Mouse (Mus musculus): ENCODE measurements at regions not wholly inside any gene's neighbourhood (a gene's known extent, or its start where the extent isn't known, plus 50 kb on each side); places are given as distances from the start of the nearest gene placed in this dataset.
A peak's percentile ranks its signal among the peaks of the same experiment; 100 is the strongest.

- DNase-seq (ENCODE audit: low spot score): no peak
- TF ChIP-seq CTCF (IDR thresholded peaks at IDR 0.05): no peak
- Histone ChIP-seq H3K9ac (replicated peaks; ENCODE audit: low read length, poor library complexity, severe bottlenecking) (no peak overlapping the region), H3K9me3 (ENCODE audit: low read length) (no peaks in the 10 kb centered on the region), H3K4me1 (ENCODE audit: insufficient read depth, low read length) (peaks cover under 1% of the 10 kb centered on the region; the same call in 1 of the 2 replicates), H3K27ac (ENCODE audit: low read depth, low read length) (no peak overlapping the region), H3K36me3 (ENCODE audit: insufficient read depth, low read length) (no peaks in the 10 kb centered on the region), H3K4me3 (ENCODE audit: low read depth, low read length) (no peak overlapping the region), H3K27me3 (ENCODE audit: insufficient read depth, low read length) (no peaks in the 10 kb centered on the region), H3K4me2 (ENCODE audit: low read depth, low read length, poor library complexity, severe bottlenecking) (no peak overlapping the region)
- ATAC-seq (ENCODE audit: low FRiP score): no peak
- WGBS: 77% methylated on average over 4 of the region's 4 CpGs
These were observed 445.5 kb downstream of the 1810013L24Rik start for GRCm38 (mm10) chr16:9275426-9275825.

GRCm38 (mm10) chr16:9277064-9277463 is 447.2 kb downstream of the 1810013L24Rik start:
- DNase-seq (ENCODE audit: low spot score) (no peak), ATAC-seq (ENCODE audit: low FRiP score) (no peak)
- WGBS: 92% methylated on average over 1 of the region's 1 CpGs
- Histone ChIP-seq H3K36me3 (ENCODE audit: insufficient read depth, low read length) (no peaks in the 10 kb centered on the region), H3K4me2 (ENCODE audit: low read depth, low read length, poor library complexity, severe bottlenecking) (no peak overlapping the region), H3K27me3 (ENCODE audit: insufficient read depth, low read length) (no peaks in the 10 kb centered on the region), H3K9ac (replicated peaks; ENCODE audit: low read length, poor library complexity, severe bottlenecking) (no peak overlapping the region), H3K4me3 (ENCODE audit: low read depth, low read length) (no peak overlapping the region), H3K27ac (ENCODE audit: low read depth, low read length) (no peak overlapping the region), H3K4me1 (ENCODE audit: insufficient read depth, low read length) (peaks cover 11% of the 10 kb centered on the region), H3K9me3 (ENCODE audit: low read length) (no peaks in the 10 kb centered on the region)
- TF ChIP-seq CTCF (IDR thresholded peaks at IDR 0.05): no peak

- H3K27ac ChIP-seq (ENCODE audit: low read depth, low read length): no peak overlapping the region
- ATAC-seq (ENCODE audit: low FRiP score) (no peak), DNase-seq (ENCODE audit: low spot score) (no peak)
- no peaks in the 10 kb centered on the region for H3K27me3 ChIP-seq (ENCODE audit: insufficient read depth, low read length)
- 71% methylated on average over 6 of the region's 6 CpGs for WGBS
- peaks cover 11% of the 10 kb centered on the region for H3K4me1 ChIP-seq (ENCODE audit: insufficient read depth, low read length)
- H3K36me3 ChIP-seq (ENCODE audit: insufficient read depth, low read length): no peaks in the 10 kb centered on the region
- H3K9me3 ChIP-seq (ENCODE audit: low read length): no peaks in the 10 kb centered on the region
- H3K9ac ChIP-seq (replicated peaks; ENCODE audit: low read length, poor library complexity, severe bottlenecking): no peak overlapping the region
- H3K4me2 ChIP-seq (ENCODE audit: low read depth, low read length, poor library complexity, severe bottlenecking): no peak overlapping the region
- H3K4me3 ChIP-seq (ENCODE audit: low read depth, low read length): no peak overlapping the region
- no peak for TF ChIP-seq CTCF (IDR thresholded peaks at IDR 0.05)
These were observed 449.8 kb downstream of the 1810013L24Rik start for GRCm38 (mm10) chr16:9279726-9280125.

GRCm38 (mm10) chr16:9280431-9280830 is 450.5 kb downstream of the 1810013L24Rik start:
- no peaks in the 10 kb centered on the region for H3K27me3 ChIP-seq (ENCODE audit: insufficient read depth, low read length)
- H3K4me2 ChIP-seq (ENCODE audit: low read depth, low read length, poor library complexity, severe bottlenecking): no peak overlapping the region
- H3K27ac ChIP-seq (ENCODE audit: low read depth, low read length): 0 out of 2 replicates have a peak overlapping the region, but pooled peaks have one; percentile 12
- no peaks in the 10 kb centered on the region for H3K9me3 ChIP-seq (ENCODE audit: low read length)
- 50% methylated on average over 4 of the region's 4 CpGs for WGBS
- ATAC-seq (ENCODE audit: low FRiP score) (no peak), DNase-seq (ENCODE audit: low spot score) (no peak)
- no peak for TF ChIP-seq CTCF (IDR thresholded peaks at IDR 0.05)
- peaks cover 11% of the 10 kb centered on the region for H3K4me1 ChIP-seq (ENCODE audit: insufficient read depth, low read length)
- H3K9ac ChIP-seq (replicated peaks; ENCODE audit: low read length, poor library complexity, severe bottlenecking): no peak overlapping the region
- no peak overlapping the region for H3K4me3 ChIP-seq (ENCODE audit: low read depth, low read length)
- H3K36me3 ChIP-seq (ENCODE audit: insufficient read depth, low read length): no peaks in the 10 kb centered on the region

- WGBS: 3% methylated on average over 5 of the region's 5 CpGs
- H3K4me3 ChIP-seq (ENCODE audit: low read depth, low read length): no peak overlapping the region
- peak; percentile 90 for DNase-seq (ENCODE audit: low spot score)
- no peaks in the 10 kb centered on the region for H3K9me3 ChIP-seq (ENCODE audit: low read length)
- peak; percentile 90 for ATAC-seq (ENCODE audit: low FRiP score)
- H3K9ac ChIP-seq (replicated peaks; ENCODE audit: low read length, poor library complexity, severe bottlenecking): no peak overlapping the region
- H3K27me3 ChIP-seq (ENCODE audit: insufficient read depth, low read length): no peaks in the 10 kb centered on the region
- H3K36me3 ChIP-seq (ENCODE audit: insufficient read depth, low read length): no peaks in the 10 kb centered on the region
- peaks cover 11% of the 10 kb centered on the region for H3K4me1 ChIP-seq (ENCODE audit: insufficient read depth, low read length)
- peak overlapping the region; percentile 32; the same call in 1 of the 2 replicates for H3K27ac ChIP-seq (ENCODE audit: low read depth, low read length)
- no peak overlapping the region for H3K4me2 ChIP-seq (ENCODE audit: low read depth, low read length, poor library complexity, severe bottlenecking)
- TF ChIP-seq CTCF (IDR thresholded peaks at IDR 0.05): no peak
These were observed 451.0 kb downstream of the 1810013L24Rik start for GRCm38 (mm10) chr16:9280931-9281330.

GRCm38 (mm10) chr16:9284423-9284822 is 454.5 kb downstream of the 1810013L24Rik start:
- ATAC-seq (ENCODE audit: low FRiP score) (no peak), DNase-seq (ENCODE audit: low spot score) (no peak)
- no peaks in the 10 kb centered on the region for H3K9me3 ChIP-seq (ENCODE audit: low read length)
- no peak overlapping the region for H3K4me2 ChIP-seq (ENCODE audit: low read depth, low read length, poor library complexity, severe bottlenecking)
- H3K9ac ChIP-seq (replicated peaks; ENCODE audit: low read length, poor library complexity, severe bottlenecking): no peak overlapping the region
- H3K4me3 ChIP-seq (ENCODE audit: low read depth, low read length): no peak overlapping the region
- H3K36me3 ChIP-seq (ENCODE audit: insufficient read depth, low read length): no peaks in the 10 kb centered on the region
- 50% methylated on average over 3 of the region's 3 CpGs for WGBS
- no peaks in the 10 kb centered on the region for H3K27me3 ChIP-seq (ENCODE audit: insufficient read depth, low read length)
- TF ChIP-seq CTCF (IDR thresholded peaks at IDR 0.05): no peak
- no peak overlapping the region for H3K27ac ChIP-seq (ENCODE audit: low read depth, low read length)
- H3K4me1 ChIP-seq (ENCODE audit: insufficient read depth, low read length): peaks cover 11% of the 10 kb centered on the region

Data from midbrain, postnatal 0 days (tissue).